Mouse (Mus musculus) MEL (cell line): ENCODE data around the gene Creld2.

ENCODE experiments used
- CTCF ChIP-seq, 3 experiments: IDR thresholded peaks in 2 of 3; conservative IDR thresholded peaks in 1 of 3; 2 replicates each; pipeline ENCODE4 v1.5.1; 2011 to 2012; ENCODE audit warnings: low read length in 3 of 3, low read depth in 2 of 3, mild to moderate bottlenecking in 2 of 3, improper control_type of control experiment in 1 of 3, inconsistent platforms in 1 of 3, mixed read lengths in 1 of 3, moderate library complexity in 1 of 3; ENCODE audit not compliant: control insufficient read depth in 1 of 3, insufficient read depth in 1 of 3, poor library complexity in 1 of 3, severe bottlenecking in 1 of 3
- E2F4 ChIP-seq: IDR thresholded peaks from 2 replicates; pipeline ENCODE4 v1.6.1; 2011; ENCODE audit warnings: low read depth, low read length, improper control_type of control experiment, borderline replicate concordance
- GABPA ChIP-seq: IDR thresholded peaks from 2 replicates; pipeline ENCODE4 v1.6.1; 2012; ENCODE audit warnings: low read depth, mild to moderate bottlenecking, inconsistent platforms, low read length, improper control_type of control experiment, moderate library complexity
- MEF2A ChIP-seq: IDR thresholded peaks from 2 replicates; pipeline ENCODE4 v1.6.1; 2014; ENCODE audit warnings: low read depth, mild to moderate bottlenecking, inconsistent platforms, low read length, improper control_type of control experiment; ENCODE audit not compliant: poor library complexity, insufficient replicate concordance, severe bottlenecking; ENCODE audit errors: extremely low read depth
- MXI1 ChIP-seq: IDR thresholded peaks from 2 replicates; pipeline ENCODE4 v1.6.1; 2011; ENCODE audit warnings: mild to moderate bottlenecking, low read depth, low read length, improper control_type of control experiment
- POLR2A ChIP-seq, 2 experiments: IDR thresholded peaks; 2 replicates each; pipeline ENCODE4 v1.6.1; 2011 to 2012; ENCODE audit warnings: low read length in 2 of 2, mild to moderate bottlenecking in 2 of 2, control low read depth in 1 of 2, improper control_type of control experiment in 1 of 2, low read depth in 1 of 2, moderate library complexity in 1 of 2; ENCODE audit not compliant: control insufficient read depth in 1 of 2, insufficient read depth in 1 of 2, poor library complexity in 1 of 2
- TAL1 ChIP-seq: IDR thresholded peaks from 2 replicates; pipeline ENCODE4 v1.6.1; 2012; ENCODE audit warnings: mild to moderate bottlenecking, inconsistent platforms, low read length, moderate library complexity, mixed read lengths

GRCm38 (mm10) chr15:88815196-88815700 is 4.2 kb upstream of the Creld2 start:
- TF ChIP-seq CTCF (IDR thresholded peaks at IDR 0.05 in 2 of 3, conservative IDR thresholded peaks at IDR 0.05 in 1 of 3; ENCODE audit: control insufficient read depth in 1 of 3, insufficient read depth in 1 of 3, low read depth in 2 of 3, low read length in 3 of 3, poor library complexity in 1 of 3, severe bottlenecking in 1 of 3) (no peak), POLR2A (IDR thresholded peaks at IDR 0.05; ENCODE audit: control insufficient read depth in 1 of 2, insufficient read depth in 1 of 2, low read depth in 1 of 2, low read length in 2 of 2, poor library complexity in 1 of 2) (no peak), MEF2A (no peak), MXI1 (no peak), TAL1 (no peak), E2F4 (no peak), GABPA (no peak)
